Mouse (Mus musculus) heart, adult 10 weeks (tissue): ENCODE measurements around the gene Olfr10. TPM values are rescaled to one million over a fixed set of nuclear protein-coding genes. Genes with fewer than 3 reads are reported as not detected.

Source experiments
- polyA plus RNA-seq: library from polyadenylated mRNA; stranded (reverse); fragments of 350-450 nt; fragmentation: Illumina TruSeq; extraction: RNeasy Lipid Tissue Mini Kit (QIAGEN cat#74804); gene quantifications from one replicate; pipeline ENCODE4 v1.2.3, GENCODE M21; 2014; ENCODE audit warnings: low read depth, low replicate concordance

The Olfr10 gene
- polyA plus RNA-seq = not detected

DNA sequence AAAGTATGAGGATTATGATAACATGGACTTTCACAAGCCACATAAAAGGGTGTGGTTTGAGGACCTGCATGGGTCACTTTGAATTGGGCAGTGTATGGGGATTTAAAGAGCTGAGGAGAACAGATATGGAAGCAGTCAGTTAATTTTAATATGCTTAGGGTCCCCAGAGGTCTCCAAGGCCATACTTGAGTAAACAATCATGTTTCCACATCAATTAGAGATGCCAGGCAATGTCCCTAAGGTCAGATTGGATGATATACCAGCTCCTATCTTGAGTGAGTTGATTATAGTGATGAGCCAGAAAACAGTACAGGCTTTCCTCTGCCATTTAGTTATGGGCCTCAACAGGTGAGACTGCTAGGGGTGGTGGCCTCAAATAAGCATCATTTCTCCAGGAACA is at the start of gene Olfr10:
Gene Olfr10 (plus strand): TSS at position 301 of the 400 bp plus-strand sequence.

DNA sequence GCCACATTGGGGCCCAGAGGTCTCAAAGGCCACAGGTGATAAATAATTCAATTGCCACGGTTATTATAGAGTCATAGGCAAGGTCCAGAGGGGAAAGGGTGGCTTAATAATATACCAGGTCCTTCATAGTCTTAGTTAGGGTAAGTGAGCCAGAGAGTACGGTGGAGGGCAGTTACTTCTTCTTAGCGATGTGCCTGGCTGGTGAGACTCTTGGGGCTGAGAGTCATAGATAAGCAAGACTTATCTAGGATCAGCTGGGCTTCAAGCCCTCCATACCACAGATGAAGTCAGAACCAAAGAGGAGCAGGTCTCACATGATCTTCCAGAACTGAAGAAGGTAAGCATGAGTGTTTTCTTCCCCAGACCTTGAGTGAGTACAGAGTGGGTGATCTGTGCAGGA is 26.3 kb upstream of the Olfr10 start, which contains the start of gene Olfr1393:
Gene Olfr1393 (plus strand): TSS at position 83 of the 400 bp plus-strand sequence.

DNA sequence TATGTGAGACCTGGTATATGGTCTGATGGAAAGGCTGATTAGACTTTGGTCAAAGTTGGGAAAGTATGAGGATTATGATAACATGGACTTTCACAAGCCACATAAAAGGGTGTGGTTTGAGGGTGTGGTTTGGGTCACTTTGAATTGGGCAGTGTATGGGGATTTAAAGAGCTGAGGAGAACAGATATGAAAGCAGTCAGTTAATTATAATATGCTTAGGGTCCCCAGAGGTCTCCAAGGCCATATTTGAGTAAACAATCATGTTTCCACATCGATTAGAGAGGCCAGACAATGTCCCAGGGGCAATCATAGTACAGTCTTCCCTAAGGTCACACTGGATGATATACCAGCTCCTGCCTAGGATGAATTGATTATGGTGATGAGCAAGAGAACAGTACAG is 19.6 kb upstream of the Olfr10 start, which contains the start of gene Olfr1392:
Gene Olfr1392 (plus strand): TSS at position 301 of the 400 bp plus-strand sequence.

GRCm38 (mm10) chr11:49322442-49322841 is 17.9 kb downstream of the Olfr10 start, which contains the start of gene Olfr1391:
Gene Olfr1391, plus strand, starts transcription at chr11:49322742.

GRCm38 (mm10) chr11:49334888-49335287 is 30.3 kb downstream of the Olfr10 start, which contains the start of gene Olfr1390:
Gene Olfr1390, plus strand, starts transcription at chr11:49335188.

Other genes with a start within 250 kb of the Olfr10 start
- gene Tgtp2, start 240.5 kb upstream of the Olfr10 start, polyA plus RNA-seq = 10.2 TPM
- gene Ifi47, start 228.2 kb upstream of the Olfr10 start, polyA plus RNA-seq = 3.8 TPM
- 5.0 TPM for gene Olfr1396, start 189.9 kb upstream of the Olfr10 start, polyA plus RNA-seq
- gene Olfr1395, start 162.5 kb upstream of the Olfr10 start, polyA plus RNA-seq = not detected
- gene Olfr1394, start 150.4 kb upstream of the Olfr10 start, polyA plus RNA-seq = not detected
- gene Btnl9, start 117.6 kb upstream of the Olfr10 start, polyA plus RNA-seq = 34.1 TPM
- 28.4 TPM for gene Zfp62, start 101.4 kb upstream of the Olfr10 start, polyA plus RNA-seq
- 49.3 TPM for gene Mgat1, start 60.5 kb upstream of the Olfr10 start, polyA plus RNA-seq
- 1.9 TPM for gene Olfr1393, start 26.4 kb upstream of the Olfr10 start, polyA plus RNA-seq
- gene Olfr1392, start 19.5 kb upstream of the Olfr10 start, polyA plus RNA-seq = not detected
- gene Olfr1391, start 18.0 kb downstream of the Olfr10 start, polyA plus RNA-seq = not detected
- gene Olfr1390, start 30.4 kb downstream of the Olfr10 start, polyA plus RNA-seq = not detected
- gene Olfr1389, start 118.3 kb downstream of the Olfr10 start, polyA plus RNA-seq = not detected
- 0.13 TPM for gene Olfr1388, start 131.9 kb downstream of the Olfr10 start, polyA plus RNA-seq
- gene Olfr1387, start 150.6 kb downstream of the Olfr10 start, polyA plus RNA-seq = not detected
- not detected for gene Olfr1386, start 160.3 kb downstream of the Olfr10 start, polyA plus RNA-seq
- not detected for gene Olfr1385, start 184.3 kb downstream of the Olfr10 start, polyA plus RNA-seq
- not detected for gene Olfr1384, start 202.0 kb downstream of the Olfr10 start, polyA plus RNA-seq
- gene Olfr1383, start 214.9 kb downstream of the Olfr10 start, polyA plus RNA-seq = not detected
- gene Olfr1382, start 223.5 kb downstream of the Olfr10 start, polyA plus RNA-seq = not detected
- gene Olfr1381, start 238.7 kb downstream of the Olfr10 start, polyA plus RNA-seq = not detected